Mouse (Mus musculus) liver, embryonic 11.5 days (tissue): ENCODE data around the gene Zfp697. TPM values are rescaled to one million over a fixed set of nuclear protein-coding genes. Genes with fewer than 3 reads are reported as not detected.
"Not testable (repeated sequence)": the region's sequence is repeated elsewhere in the genome, so short reads cannot be mapped to it uniquely, and the experiment has no call there.

Source experiments
- ATAC-seq: fragments of 200-750 bp; cut with Nextera tagmentation; replicated peaks from 2 replicates; pipeline ENCODE4 v1.8.0; 2017; ENCODE audit warnings: moderate number of reproducible peaks, mild to moderate bottlenecking, moderate TSS enrichment, moderate library complexity; ENCODE audit not compliant: low FRiP score
- DNase-seq: peaks from one replicate; pipeline ENCODE4 v3.0.0-alpha.2; 2017; ENCODE audit warnings: low spot score
- H3K27ac ChIP-seq: fragments of 300-500 bp; sonication (generic); 2 replicates; pipeline ENCODE4 v1.5.1; 2014; ENCODE audit warnings: mild to moderate bottlenecking, low read depth, low read length, control low read depth
- H3K27me3 ChIP-seq: fragments of 300-500 bp; sonication (generic); replicated peaks from 2 replicates; pipeline ENCODE4 v1.6.1; 2014; ENCODE audit warnings: low read length, mixed read lengths; ENCODE audit not compliant: control insufficient read depth, insufficient read depth
- H3K36me3 ChIP-seq: fragments of 300-500 bp; sonication (generic); 2 replicates; pipeline ENCODE4 v1.6.1; 2014; ENCODE audit warnings: mild to moderate bottlenecking, low read length, moderate library complexity, mixed read lengths; ENCODE audit not compliant: control insufficient read depth, insufficient read depth
- H3K4me1 ChIP-seq: fragments of 300-500 bp; sonication (generic); replicated peaks from 2 replicates; pipeline ENCODE4 v1.6.1; 2014; ENCODE audit warnings: low read length, mixed read lengths; ENCODE audit not compliant: control insufficient read depth, insufficient read depth
- H3K4me2 ChIP-seq: fragments of 300-500 bp; sonication (generic); 2 replicates; pipeline ENCODE4 v1.6.1; 2014; ENCODE audit warnings: mild to moderate bottlenecking, control low read depth, moderate library complexity
- H3K4me3 ChIP-seq: fragments of 300-500 bp; sonication (generic); 2 replicates; pipeline ENCODE4 v1.5.1; 2014; ENCODE audit warnings: low read depth, low read length, control low read depth
- H3K9ac ChIP-seq: fragments of 300-500 bp; sonication (generic); 2 replicates; pipeline ENCODE4 v1.6.1; 2014; ENCODE audit warnings: low read depth, low read length, control low read depth
- H3K9me3 ChIP-seq: fragments of 300-500 bp; sonication (generic); 2 replicates; pipeline ENCODE4 v1.6.1; 2016; ENCODE audit warnings: low read length, inconsistent platforms, mixed read lengths; ENCODE audit not compliant: control insufficient read depth
- WGBS: fragments of 180-500 bp; shearing (Covaris S2); extraction: QIAGEN DNeasy Blood & Tissue Kit; methylation state at CpG from one replicate; pipeline ENCODE4 v1.1.7; 2014; 5-methylcytosine and 5-hydroxymethylcytosine counted together
- polyA plus RNA-seq: library from polyadenylated mRNA; unstranded; fragments of >200 nt; fragmentation: Nextera tagmentation; extraction: Ambion mirVana; gene quantifications from 2 replicates; pipeline ENCODE4 v1.2.1, GENCODE M21; 2014

Zfp697 gene
- polyA plus RNA-seq, 1 experiment from 2014 or later, result 5.7 TPM

DNA sequence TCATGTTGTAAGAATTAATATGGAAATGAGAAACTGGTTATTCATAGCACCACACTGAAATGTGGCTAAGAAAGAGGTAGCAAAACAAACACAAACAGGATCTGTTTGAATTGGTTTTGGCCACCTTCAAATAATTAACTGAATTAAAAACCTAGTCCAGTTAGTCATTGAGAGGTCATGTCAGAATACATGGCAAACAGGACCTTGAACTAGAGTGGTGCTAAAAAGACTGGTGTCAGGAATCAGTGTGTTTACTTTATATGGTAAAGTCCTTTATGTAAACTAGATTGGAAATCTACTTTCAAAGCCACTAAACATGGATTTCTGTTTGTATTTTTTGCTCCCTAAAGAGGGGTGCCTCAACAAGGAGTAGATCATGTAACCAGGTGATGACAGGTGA lies 200.4 kb downstream of the Zfp697 start:
- not testable (repeated sequence) for H3K9ac ChIP-seq, H3K36me3 ChIP-seq, H3K4me3 ChIP-seq, H3K27me3 ChIP-seq, H3K27ac ChIP-seq, H3K4me1 ChIP-seq, H3K4me2 ChIP-seq, H3K9me3 ChIP-seq, DNase-seq, ATAC-seq

DNA sequence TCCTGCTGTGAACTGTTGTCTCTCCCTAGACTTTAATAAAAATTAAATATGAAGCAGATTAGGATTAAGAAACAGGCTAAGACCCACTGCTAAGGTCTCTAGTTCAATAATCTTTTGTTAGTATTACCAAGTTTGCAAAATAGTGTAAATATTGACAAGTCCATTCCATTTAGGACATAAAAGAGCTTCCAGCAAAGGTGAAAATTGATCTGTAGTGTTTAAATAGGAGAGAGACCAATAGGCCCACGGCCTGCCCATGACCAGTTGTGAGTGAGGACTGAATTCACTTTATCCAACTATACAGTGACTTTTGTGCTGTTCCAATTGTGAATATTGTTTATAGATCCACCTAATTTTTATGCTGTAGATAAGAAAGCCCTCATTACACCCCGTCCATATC lies 205.5 kb downstream of the Zfp697 start:
- no peak for DNase-seq
- no peaks in the 10 kb centered on the region for H3K9me3 ChIP-seq
- no peak overlapping the region for H3K4me2 ChIP-seq
- H3K27ac ChIP-seq, result no peak overlapping the region
- WGBS, result 59% methylated on average over 2 of the region's 2 CpGs
- no peak for ATAC-seq
- H3K9ac ChIP-seq, result no peak overlapping the region
- H3K36me3 ChIP-seq, result no peaks in the 10 kb centered on the region
- no peak overlapping the region for H3K4me3 ChIP-seq
- H3K27me3 ChIP-seq, result no peaks in the 10 kb centered on the region
- no peaks in the 10 kb centered on the region for H3K4me1 ChIP-seq

DNA sequence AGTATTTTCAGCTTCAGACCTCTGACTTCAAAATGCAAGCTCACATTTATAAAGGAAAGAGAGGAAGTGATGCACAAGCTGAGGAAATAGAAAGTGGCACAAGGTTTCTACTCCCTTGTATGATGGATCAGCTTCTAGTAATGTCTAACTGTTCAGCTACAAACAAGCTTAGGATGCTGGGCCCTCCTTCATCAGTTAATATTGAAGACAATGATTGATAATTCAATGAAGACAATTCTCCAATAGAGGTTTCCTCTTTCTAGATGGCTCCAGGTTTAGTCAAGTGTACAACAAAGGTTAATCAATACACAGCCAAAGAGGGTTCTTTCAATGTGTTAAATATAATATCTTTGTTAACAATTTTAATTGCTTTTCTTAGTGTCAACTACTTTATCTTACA lies 206.4 kb downstream of the Zfp697 start, which contains the start of gene Gm10681:
Gm10681 (minus strand) TSS at position 101 of the 400 bp plus-strand sequence.
- no peak for ATAC-seq
- Histone ChIP-seq H3K9me3 (no peaks in the 10 kb centered on the region), H3K36me3 (no peaks in the 10 kb centered on the region), H3K9ac (no peak within 1 kb of the TSS), H3K27ac (no peak within 1 kb of the TSS), H3K4me1 (no peaks in the 10 kb centered on the region), H3K4me2 (no peak within 1 kb of the TSS), H3K27me3 (no peaks in the 10 kb centered on the region), H3K4me3 (no peak within 1 kb of the TSS)
- no peak for DNase-seq

- H3K27me3 ChIP-seq, H3K4me1 ChIP-seq, H3K27ac ChIP-seq, ATAC-seq, H3K9me3 ChIP-seq, H3K36me3 ChIP-seq, H3K9ac ChIP-seq, H3K4me2 ChIP-seq, DNase-seq, H3K4me3 ChIP-seq: not testable (repeated sequence)
These were observed 231.3 kb downstream of the Zfp697 start for GRCm38 (mm10) chr3:98613540-98613939.

GRCm38 (mm10) chr3:98613963-98614362 lies 231.7 kb downstream of the Zfp697 start:
- no peak for ATAC-seq
- H3K9ac ChIP-seq, result no peak overlapping the region

DNA sequence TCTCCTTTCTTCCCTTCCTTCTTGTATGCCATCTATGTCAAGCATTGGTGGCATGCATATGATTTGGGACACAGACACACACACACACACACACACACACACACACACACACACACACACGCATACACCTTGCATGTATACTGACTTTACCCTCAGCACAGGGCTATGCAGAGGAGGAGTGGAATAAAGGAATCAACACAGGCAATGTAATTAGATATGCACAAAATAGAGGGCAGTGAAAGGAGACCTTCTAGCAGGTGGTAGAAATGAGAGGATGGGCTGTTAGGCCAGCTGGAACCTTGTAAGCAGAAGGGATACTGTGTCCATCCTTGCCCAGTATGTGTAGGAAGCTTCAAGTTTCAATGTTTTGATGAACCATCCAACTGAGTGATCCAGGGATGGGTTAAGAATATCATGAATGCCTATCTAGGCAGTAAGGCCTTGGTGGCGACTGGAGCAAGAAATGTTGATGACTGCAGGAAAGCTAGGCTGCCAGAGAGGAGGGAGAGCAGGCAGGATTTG lies 232.2 kb downstream of the Zfp697 start:
- not testable (repeated sequence) for DNase-seq, H3K27me3 ChIP-seq, H3K36me3 ChIP-seq, H3K27ac ChIP-seq, H3K9ac ChIP-seq, H3K9me3 ChIP-seq, ATAC-seq, H3K4me1 ChIP-seq, H3K4me3 ChIP-seq, H3K4me2 ChIP-seq
- 67% methylated on average over 2 of the region's 2 CpGs for WGBS

More at GRCm38 (mm10) chr3:98613963-98614362, 231.7 kb downstream of the Zfp697 start:
- H3K9me3 ChIP-seq, result no peaks in the 10 kb centered on the region
- no peaks in the 10 kb centered on the region for H3K36me3 ChIP-seq
- H3K4me1 ChIP-seq, result no peaks in the 10 kb centered on the region
- no peaks in the 10 kb centered on the region for H3K27me3 ChIP-seq
- H3K27ac ChIP-seq, result no peak overlapping the region
- H3K4me3 ChIP-seq, result no peak overlapping the region
- no peak overlapping the region for H3K4me2 ChIP-seq
- DNase-seq, result no peak

DNA sequence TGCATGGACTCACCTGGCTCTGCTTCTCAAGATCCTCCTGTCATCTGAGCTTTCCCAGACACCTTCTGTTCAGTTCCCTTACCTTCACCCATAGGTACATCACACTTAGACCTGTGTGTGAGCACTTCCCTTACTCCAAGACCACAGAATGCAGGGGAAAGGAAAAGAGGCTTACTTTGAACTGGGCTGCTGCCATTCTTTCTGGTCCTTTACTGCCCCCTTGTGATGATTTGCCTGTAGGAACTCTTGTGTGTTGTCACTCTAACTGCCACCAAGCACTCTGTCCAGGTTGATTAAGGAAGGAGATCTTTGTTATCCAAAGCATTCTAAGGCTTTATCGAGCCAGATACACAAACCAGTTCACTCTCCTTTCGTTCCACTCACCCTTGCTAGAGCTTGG lies 234.0 kb downstream of the Zfp697 start:
- H3K9me3 ChIP-seq, H3K36me3 ChIP-seq, DNase-seq, ATAC-seq, H3K27me3 ChIP-seq, H3K27ac ChIP-seq, H3K4me3 ChIP-seq, H3K9ac ChIP-seq, H3K4me2 ChIP-seq, H3K4me1 ChIP-seq: not testable (repeated sequence)
- WGBS, result 23% methylated on average over 2 of the region's 2 CpGs

GRCm38 (mm10) chr3:98616786-98617185 lies 234.5 kb downstream of the Zfp697 start:
- H3K36me3 ChIP-seq, H3K4me1 ChIP-seq, H3K9ac ChIP-seq, H3K9me3 ChIP-seq, H3K27me3 ChIP-seq, ATAC-seq, DNase-seq, H3K4me2 ChIP-seq, H3K27ac ChIP-seq, H3K4me3 ChIP-seq: not testable (repeated sequence)
- 67% methylated on average over 1 of the region's 1 CpGs for WGBS

DNA sequence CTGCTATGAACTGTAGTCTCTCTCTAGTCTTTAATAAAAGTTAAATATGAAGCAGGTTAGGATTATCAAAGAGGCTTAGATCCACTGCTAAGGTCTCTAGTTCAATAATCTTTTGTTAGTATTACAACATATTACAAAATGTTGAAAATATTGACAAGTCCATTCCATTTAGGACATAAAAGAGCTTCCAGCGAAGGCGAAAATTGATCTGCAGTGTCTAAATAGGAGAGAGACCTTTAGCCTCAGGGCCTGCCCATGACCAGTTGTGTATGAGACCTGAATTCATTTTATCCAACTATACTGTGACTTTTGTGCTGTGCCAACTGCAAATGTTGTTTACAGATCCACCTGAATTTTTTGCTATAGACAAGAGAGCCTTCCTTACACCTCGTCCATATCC lies 247.4 kb downstream of the Zfp697 start:
- Histone ChIP-seq H3K27ac (no peak overlapping the region), H3K4me2 (no peak overlapping the region), H3K9me3 (no peaks in the 10 kb centered on the region), H3K4me1 (no peaks in the 10 kb centered on the region), H3K4me3 (no peak overlapping the region), H3K27me3 (no peaks in the 10 kb centered on the region), H3K9ac (no peak overlapping the region), H3K36me3 (no peaks in the 10 kb centered on the region)
- no peak for ATAC-seq
- no peak for DNase-seq
- 67% methylated on average over 3 of the region's 3 CpGs for WGBS
